Mouse (Mus musculus): ENCODE data around the gene Trim67. TPM values are rescaled to one million over a fixed set of nuclear protein-coding genes. Genes with fewer than 3 reads are reported as not detected.

The Trim67 gene
- polyA plus RNA-seq, 1 experiment from 2014 or later = 7.3 TPM

DNA sequence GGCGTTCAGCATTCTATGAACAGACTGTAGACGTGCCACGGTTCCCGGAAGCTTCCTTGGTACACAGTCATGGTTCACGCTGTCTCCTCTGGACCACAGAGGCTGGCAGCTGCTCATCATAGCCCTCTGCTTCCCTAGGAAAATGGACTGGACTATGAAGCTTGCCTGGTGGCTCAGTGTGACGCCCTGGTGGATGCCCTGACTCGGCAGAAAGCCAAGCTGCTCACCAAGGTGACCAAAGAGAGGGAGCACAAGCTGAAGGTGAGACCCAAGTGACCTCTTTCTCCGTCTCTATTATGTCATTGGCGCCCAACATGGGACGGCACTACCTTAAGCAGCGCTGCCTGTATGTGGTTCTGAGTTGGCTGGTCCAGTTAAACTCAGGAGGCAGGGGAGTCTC lies 24.0 kb downstream of the Trim67 start:
- 91% methylated on average over 11 of the region's 11 CpGs for WGBS

DNA sequence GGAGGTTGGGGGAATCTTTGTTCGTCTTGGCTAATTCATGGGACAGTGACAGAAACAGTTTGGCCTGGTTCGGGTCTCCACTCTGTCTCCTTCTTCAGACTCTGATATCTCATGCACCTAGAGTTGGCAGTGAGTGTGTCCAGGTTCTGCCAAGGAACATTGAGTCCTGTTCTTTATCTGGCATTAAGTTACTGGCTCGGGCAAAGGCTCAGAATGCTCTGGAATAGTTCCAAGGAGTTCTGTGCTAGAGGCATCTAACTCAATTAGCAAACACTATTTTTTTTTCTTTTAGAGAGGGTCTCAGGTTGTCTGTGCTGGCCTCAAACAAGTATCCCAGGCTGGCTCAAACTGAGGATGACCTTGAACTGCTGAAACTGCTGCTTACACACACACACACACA lies 24.5 kb downstream of the Trim67 start:
- peaks cover 4% of the 10 kb centered on the region; the same call in 1 of the 2 replicates for H3K9me3 ChIP-seq (ENCODE audit: control insufficient read depth, low read length)
- H3K4me3 ChIP-seq (ENCODE audit: low read depth, low read length) = no peak overlapping the region
- H3K36me3 ChIP-seq (ENCODE audit: control insufficient read depth, insufficient read depth, low read length) = no peaks in the 10 kb centered on the region; the same call in 1 of the 2 replicates
- no peak overlapping the region for H3K4me2 ChIP-seq (replicated peaks; ENCODE audit: low read depth, low read length)
- H3K4me1 ChIP-seq (replicated peaks; ENCODE audit: control insufficient read depth, insufficient read depth, low read length) = no peaks in the 10 kb centered on the region
- 89% methylated on average over 3 of the region's 3 CpGs for WGBS
- no peak for DNase-seq (ENCODE audit: low spot score)
- H3K27me3 ChIP-seq (ENCODE audit: control insufficient read depth, insufficient read depth, low read length) = no peaks in the 10 kb centered on the region; the same call in 1 of the 2 replicates
- ATAC-seq (ENCODE audit: low FRiP score) = no peak
- no peak overlapping the region for H3K27ac ChIP-seq (ENCODE audit: low read depth, low read length)
- no peak overlapping the region for H3K9ac ChIP-seq (ENCODE audit: low read depth, low read length)

More for the DNA sequence above, 24.0 kb downstream of the Trim67 start:
- DNase-seq (ENCODE audit: low spot score) = no peak
- Histone ChIP-seq H3K27me3 (ENCODE audit: control insufficient read depth, insufficient read depth, low read length) (no peaks in the 10 kb centered on the region; the same call in 1 of the 2 replicates), H3K36me3 (ENCODE audit: control insufficient read depth, insufficient read depth, low read length) (no peaks in the 10 kb centered on the region; the same call in 1 of the 2 replicates), H3K4me1 (replicated peaks; ENCODE audit: control insufficient read depth, insufficient read depth, low read length) (no peaks in the 10 kb centered on the region), H3K4me3 (ENCODE audit: low read depth, low read length) (no peak overlapping the region), H3K27ac (ENCODE audit: low read depth, low read length) (no peak overlapping the region), H3K4me2 (replicated peaks; ENCODE audit: low read depth, low read length) (no peak overlapping the region), H3K9ac (ENCODE audit: low read depth, low read length) (no peak overlapping the region), H3K9me3 (ENCODE audit: control insufficient read depth, low read length) (peaks cover 4% of the 10 kb centered on the region; the same call in 1 of the 2 replicates)
- ATAC-seq (ENCODE audit: low FRiP score) = no peak

DNA sequence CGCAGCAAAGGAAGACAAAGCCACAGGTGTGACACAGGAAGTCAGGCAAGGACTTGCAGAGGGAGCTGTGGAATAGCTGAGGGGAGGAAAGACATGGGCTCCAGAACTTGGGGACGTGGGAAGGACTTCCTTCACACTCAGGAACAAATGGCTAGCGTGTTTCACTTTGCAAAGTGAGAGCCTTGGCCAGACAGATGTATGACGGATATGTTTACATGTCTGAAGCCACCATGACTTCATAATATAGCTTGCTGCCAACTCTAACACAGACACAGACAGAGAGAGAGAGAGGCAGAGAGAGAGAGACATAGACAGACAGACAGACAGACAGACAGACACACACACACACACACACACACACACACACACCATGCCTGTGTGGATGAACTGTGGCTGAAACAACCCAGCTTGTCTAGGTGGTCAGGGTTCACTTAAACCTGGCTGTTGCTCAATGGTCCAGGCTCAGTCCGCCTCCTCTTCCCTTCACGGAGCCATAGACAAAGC lies 26.8 kb downstream of the Trim67 start:
- 84% methylated on average over 6 of the region's 6 CpGs for WGBS
- Histone ChIP-seq H3K9me3 (ENCODE audit: control insufficient read depth, low read length) (peaks cover 4% of the 10 kb centered on the region; the same call in 1 of the 2 replicates), H3K27ac (ENCODE audit: low read depth, low read length) (no peak overlapping the region), H3K36me3 (ENCODE audit: control insufficient read depth, insufficient read depth, low read length) (no peaks in the 10 kb centered on the region; the same call in 1 of the 2 replicates), H3K9ac (ENCODE audit: low read depth, low read length) (no peak overlapping the region), H3K4me3 (ENCODE audit: low read depth, low read length) (no peak overlapping the region), H3K4me2 (replicated peaks; ENCODE audit: low read depth, low read length) (no peak overlapping the region), H3K27me3 (ENCODE audit: control insufficient read depth, insufficient read depth, low read length) (no peaks in the 10 kb centered on the region; the same call in 1 of the 2 replicates), H3K4me1 (replicated peaks; ENCODE audit: control insufficient read depth, insufficient read depth, low read length) (no peaks in the 10 kb centered on the region)
- ATAC-seq (ENCODE audit: low FRiP score) (no peak), DNase-seq (ENCODE audit: low spot score) (no peak)

DNA sequence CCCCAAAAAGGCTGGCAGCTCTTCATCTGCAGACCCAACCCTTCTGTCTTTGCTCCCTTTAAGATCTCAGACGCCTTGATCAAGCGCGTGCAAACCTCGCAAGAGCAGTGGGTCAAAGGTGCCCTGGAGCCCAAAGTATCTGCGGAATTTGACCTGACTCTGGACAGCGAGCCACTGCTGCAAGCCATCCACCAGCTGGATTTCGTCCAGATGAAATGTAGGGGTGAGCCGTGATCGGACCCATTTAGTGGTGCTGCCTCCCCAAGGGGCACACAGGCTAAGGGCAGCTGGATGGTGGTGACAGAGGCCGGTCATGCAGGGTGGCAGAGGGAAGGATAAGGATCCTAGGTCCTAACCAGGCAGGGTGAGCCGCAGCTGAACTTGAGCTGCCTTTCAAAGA lies 27.2 kb downstream of the Trim67 start:
- DNase-seq (ENCODE audit: low spot score) (no peak), ATAC-seq (ENCODE audit: low FRiP score) (no peak)

DNA sequence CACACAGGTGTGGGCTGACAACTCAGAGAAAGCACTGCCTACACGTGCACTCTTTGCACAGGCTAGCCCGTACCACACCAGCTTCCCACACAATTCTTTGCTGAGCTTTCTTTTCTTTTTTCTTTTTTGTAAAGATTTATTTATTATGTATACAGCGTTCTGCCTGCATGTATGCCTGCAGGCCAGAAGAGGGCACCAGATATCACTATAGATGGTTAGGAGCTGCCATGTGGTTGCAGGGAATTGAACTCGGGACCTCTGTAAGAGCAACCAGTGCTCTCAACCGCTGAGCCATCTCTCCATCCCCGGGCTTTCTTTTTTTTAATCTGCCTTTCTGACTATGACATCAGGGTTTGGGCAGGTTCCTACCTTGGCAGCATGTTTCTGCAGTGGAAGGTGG lies 30.6 kb downstream of the Trim67 start:
- Histone ChIP-seq H3K36me3 (ENCODE audit: control insufficient read depth, insufficient read depth, low read length) (no peaks in the 10 kb centered on the region; the same call in 1 of the 2 replicates), H3K9ac (ENCODE audit: low read depth, low read length) (no peak overlapping the region), H3K4me2 (replicated peaks; ENCODE audit: low read depth, low read length) (no peak overlapping the region), H3K4me3 (ENCODE audit: low read depth, low read length) (no peak overlapping the region), H3K27ac (ENCODE audit: low read depth, low read length) (no peak overlapping the region), H3K9me3 (ENCODE audit: control insufficient read depth, low read length) (no peaks in the 10 kb centered on the region), H3K4me1 (replicated peaks; ENCODE audit: control insufficient read depth, insufficient read depth, low read length) (no peaks in the 10 kb centered on the region), H3K27me3 (ENCODE audit: control insufficient read depth, insufficient read depth, low read length) (no peaks in the 10 kb centered on the region; the same call in 1 of the 2 replicates)
- ATAC-seq (ENCODE audit: low FRiP score) = no peak
- DNase-seq (ENCODE audit: low spot score) = no peak
- 79% methylated on average over 6 of the region's 6 CpGs for WGBS

More for the DNA sequence above, 27.2 kb downstream of the Trim67 start:
- Histone ChIP-seq H3K27me3 (ENCODE audit: control insufficient read depth, insufficient read depth, low read length) (no peaks in the 10 kb centered on the region; the same call in 1 of the 2 replicates), H3K4me2 (replicated peaks; ENCODE audit: low read depth, low read length) (no peak overlapping the region), H3K27ac (ENCODE audit: low read depth, low read length) (no peak overlapping the region), H3K4me3 (ENCODE audit: low read depth, low read length) (no peak overlapping the region), H3K4me1 (replicated peaks; ENCODE audit: control insufficient read depth, insufficient read depth, low read length) (no peaks in the 10 kb centered on the region), H3K36me3 (ENCODE audit: control insufficient read depth, insufficient read depth, low read length) (no peaks in the 10 kb centered on the region; the same call in 1 of the 2 replicates), H3K9me3 (ENCODE audit: control insufficient read depth, low read length) (peaks cover 4% of the 10 kb centered on the region; the same call in 1 of the 2 replicates), H3K9ac (ENCODE audit: low read depth, low read length) (no peak overlapping the region)
- WGBS = 63% methylated on average over 11 of the region's 11 CpGs

DNA sequence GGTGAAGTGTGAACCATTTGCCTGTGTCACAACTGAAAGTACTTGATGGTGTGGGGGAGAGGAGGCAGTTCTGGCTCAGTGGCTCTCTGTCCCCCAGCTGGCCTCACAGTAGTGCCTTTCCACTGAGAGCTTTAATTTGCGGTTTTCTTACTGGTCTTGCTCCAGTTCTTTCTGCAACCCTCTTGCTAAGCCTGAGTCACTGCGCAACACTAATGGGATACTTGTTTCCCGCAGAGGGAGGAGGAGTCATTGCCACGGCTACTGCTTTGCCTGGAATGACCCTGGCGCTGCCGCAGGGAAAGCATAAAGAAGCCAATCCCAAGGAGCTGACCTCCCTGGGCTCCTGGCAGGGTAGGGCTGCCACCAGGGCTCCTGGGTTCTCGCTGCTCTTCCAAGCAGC lies 33.8 kb downstream of the Trim67 start:
- H3K27ac ChIP-seq (ENCODE audit: low read depth, low read length) = no peak overlapping the region
- H3K9ac ChIP-seq (ENCODE audit: low read depth, low read length) = no peak overlapping the region
- H3K27me3 ChIP-seq (ENCODE audit: control insufficient read depth, insufficient read depth, low read length) = no peaks in the 10 kb centered on the region
- no peaks in the 10 kb centered on the region for H3K9me3 ChIP-seq (ENCODE audit: control insufficient read depth, low read length)
- ATAC-seq (ENCODE audit: low FRiP score) (no peak), DNase-seq (ENCODE audit: low spot score) (no peak)
- 35% methylated on average over 7 of the region's 7 CpGs for WGBS
- no peaks in the 10 kb centered on the region for H3K4me1 ChIP-seq (replicated peaks; ENCODE audit: control insufficient read depth, insufficient read depth, low read length)
- no peaks in the 10 kb centered on the region for H3K36me3 ChIP-seq (ENCODE audit: control insufficient read depth, insufficient read depth, low read length)
- no peak overlapping the region for H3K4me3 ChIP-seq (ENCODE audit: low read depth, low read length)
- H3K4me2 ChIP-seq (replicated peaks; ENCODE audit: low read depth, low read length) = no peak overlapping the region

DNA sequence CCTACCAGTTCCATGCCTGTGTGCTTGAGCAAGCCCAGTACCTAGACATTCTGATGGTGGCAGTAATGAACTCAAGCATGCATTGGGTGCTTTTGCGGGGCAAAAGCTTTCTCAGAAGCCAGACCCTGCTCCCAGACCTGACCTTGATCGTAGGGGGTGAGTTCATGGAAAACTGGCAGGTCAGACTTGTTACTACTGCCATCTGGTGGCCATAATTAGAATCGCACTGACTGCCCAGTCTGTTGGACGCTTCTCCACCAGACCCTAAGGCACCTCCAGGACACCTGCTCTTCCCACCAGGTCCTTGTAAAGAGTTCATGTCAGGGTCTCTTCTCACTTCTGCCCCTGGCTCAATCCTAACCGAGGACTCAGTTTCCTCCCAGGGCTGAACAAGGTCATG lies 34.5 kb downstream of the Trim67 start:
- Histone ChIP-seq H3K36me3 (ENCODE audit: control insufficient read depth, insufficient read depth, low read length) (no peaks in the 10 kb centered on the region), H3K4me2 (replicated peaks; ENCODE audit: low read depth, low read length) (no peak overlapping the region), H3K27ac (ENCODE audit: low read depth, low read length) (no peak overlapping the region), H3K4me3 (ENCODE audit: low read depth, low read length) (no peak overlapping the region), H3K27me3 (ENCODE audit: control insufficient read depth, insufficient read depth, low read length) (no peaks in the 10 kb centered on the region), H3K9ac (ENCODE audit: low read depth, low read length) (no peak overlapping the region), H3K9me3 (ENCODE audit: control insufficient read depth, low read length) (no peaks in the 10 kb centered on the region), H3K4me1 (replicated peaks; ENCODE audit: control insufficient read depth, insufficient read depth, low read length) (no peaks in the 10 kb centered on the region)
- ATAC-seq (ENCODE audit: low FRiP score) (no peak), DNase-seq (ENCODE audit: low spot score) (peak; percentile 84)
- WGBS = 5% methylated on average over 5 of the region's 5 CpGs

DNA sequence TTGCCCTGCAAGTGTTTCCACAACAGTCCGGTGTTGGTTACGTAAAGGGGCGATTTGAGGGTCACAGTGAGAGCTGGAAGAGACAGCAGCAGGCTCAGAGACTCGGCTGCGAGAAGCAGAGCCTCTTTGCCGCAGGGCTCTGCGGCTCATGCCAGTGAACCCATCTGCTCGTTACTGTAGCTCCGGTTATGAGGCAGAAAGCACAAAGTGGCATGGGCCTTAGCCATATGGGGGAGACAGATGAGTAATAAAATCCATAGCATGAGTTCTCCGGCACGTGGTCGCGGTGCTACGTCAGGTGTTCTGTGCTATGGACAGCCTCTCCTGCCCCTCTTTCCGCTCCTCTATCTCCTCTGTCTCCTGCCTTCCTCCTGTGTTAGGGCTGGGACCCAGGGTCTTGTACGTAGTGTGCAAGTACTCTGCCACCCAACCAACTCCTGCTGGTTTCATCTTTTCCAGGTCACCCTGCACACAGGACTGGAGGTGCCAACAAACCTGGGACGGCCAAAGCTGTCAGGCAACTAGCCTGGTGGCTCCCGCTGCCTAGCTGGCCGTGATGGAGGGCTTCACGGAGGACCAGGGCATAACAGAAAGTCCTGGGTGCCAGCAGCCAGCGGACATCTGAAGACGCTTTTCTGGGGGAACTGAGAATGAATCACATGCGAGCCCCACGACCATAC lies 35.8 kb downstream of the Trim67 start:
- ATAC-seq (ENCODE audit: low FRiP score) = no peak
- no peaks in the 10 kb centered on the region for H3K4me1 ChIP-seq (replicated peaks; ENCODE audit: control insufficient read depth, insufficient read depth, low read length)
- H3K36me3 ChIP-seq (ENCODE audit: control insufficient read depth, insufficient read depth, low read length) = no peaks in the 10 kb centered on the region
- no peak overlapping the region for H3K4me2 ChIP-seq (replicated peaks; ENCODE audit: low read depth, low read length)
- 86% methylated on average over 24 of the region's 24 CpGs for WGBS
- H3K4me3 ChIP-seq (ENCODE audit: low read depth, low read length) = no peak overlapping the region
- H3K27ac ChIP-seq (ENCODE audit: low read depth, low read length) = no peak overlapping the region
- DNase-seq (ENCODE audit: low spot score) = no peak
- no peaks in the 10 kb centered on the region for H3K9me3 ChIP-seq (ENCODE audit: control insufficient read depth, low read length)
- no peak overlapping the region for H3K9ac ChIP-seq (ENCODE audit: low read depth, low read length)
- H3K27me3 ChIP-seq (ENCODE audit: control insufficient read depth, insufficient read depth, low read length) = no peaks in the 10 kb centered on the region

DNA sequence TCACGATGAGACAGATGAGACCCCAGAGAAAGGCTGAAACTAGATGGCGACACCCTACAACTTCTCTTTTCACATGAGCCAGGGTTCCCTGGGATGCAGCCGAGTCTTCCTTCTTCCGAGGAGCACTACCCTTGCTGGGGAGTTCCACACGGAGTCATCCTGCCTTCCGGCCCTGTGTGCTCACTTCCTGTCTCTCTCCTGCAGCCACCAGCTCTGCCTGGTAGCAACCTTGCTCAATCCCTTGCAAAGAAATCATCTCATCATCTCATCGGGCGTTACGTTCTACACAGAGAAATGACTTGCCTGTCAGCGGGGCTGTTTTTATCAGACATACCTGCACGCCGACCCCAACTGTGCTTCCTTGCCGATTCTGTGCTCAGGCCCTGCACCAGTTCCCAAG lies 37.2 kb downstream of the Trim67 start:
- no peak for DNase-seq (ENCODE audit: low spot score)
- H3K36me3 ChIP-seq (ENCODE audit: control insufficient read depth, insufficient read depth, low read length) = no peaks in the 10 kb centered on the region
- H3K4me3 ChIP-seq (ENCODE audit: low read depth, low read length) = no peak overlapping the region
- H3K4me2 ChIP-seq (replicated peaks; ENCODE audit: low read depth, low read length) = no peak overlapping the region
- no peak overlapping the region for H3K27ac ChIP-seq (ENCODE audit: low read depth, low read length)
- no peak for ATAC-seq (ENCODE audit: low FRiP score)
- WGBS = 84% methylated on average over 13 of the region's 13 CpGs
- no peak overlapping the region for H3K9ac ChIP-seq (ENCODE audit: low read depth, low read length)
- H3K9me3 ChIP-seq (ENCODE audit: control insufficient read depth, low read length) = no peaks in the 10 kb centered on the region
- no peaks in the 10 kb centered on the region for H3K4me1 ChIP-seq (replicated peaks; ENCODE audit: control insufficient read depth, insufficient read depth, low read length)
- H3K27me3 ChIP-seq (ENCODE audit: control insufficient read depth, insufficient read depth, low read length) = no peaks in the 10 kb centered on the region
